Mouse (Mus musculus): ENCODE data around the gene Tmem238l. TPM values are rescaled to one million over a fixed set of nuclear protein-coding genes. Genes with fewer than 3 reads are reported as not detected.
A peak's percentile ranks its signal among the peaks of the same experiment; 100 is the strongest.

Gene Tmem238l
- polyA plus RNA-seq, 2 experiments, result not detected

- 75% methylated on average over 15 of the region's 15 CpGs for WGBS
- Histone ChIP-seq H3K27ac (replicated peaks; ENCODE audit: low read depth, low read length) (no peak overlapping the region), H3K4me1 (ENCODE audit: control insufficient read depth, insufficient read depth, low read length) (peaks cover 19% of the 10 kb centered on the region), H3K36me3 (ENCODE audit: control insufficient read depth, insufficient read depth, low read length) (no peaks in the 10 kb centered on the region), H3K9ac (ENCODE audit: low read depth, low read length, severe bottlenecking) (no peak overlapping the region), H3K27me3 (ENCODE audit: control insufficient read depth, insufficient read depth, low read length) (no peaks in the 10 kb centered on the region), H3K4me3 (replicated peaks; ENCODE audit: low read length) (no peak overlapping the region), H3K4me2 (replicated peaks; ENCODE audit: low read depth, low read length, severe bottlenecking) (no peak overlapping the region), H3K9me3 (ENCODE audit: control insufficient read depth, low read length) (no peaks in the 10 kb centered on the region)
- ATAC-seq (ENCODE audit: low FRiP score, low read depth), result no peak
- DNase-seq (ENCODE audit: low spot score), result no peak
- TF ChIP-seq POLR2A (IDR thresholded peaks at IDR 0.05; ENCODE audit: borderline replicate concordance, extremely low read depth, insufficient read depth, insufficient read length), result no peak
These were observed 25.1 kb downstream of the Tmem238l start for GRCm38 (mm10) chr11:66981336-66982115.

- WGBS, result 40% methylated on average over 6 of the region's 6 CpGs
- H3K4me3 ChIP-seq (replicated peaks; ENCODE audit: low read length), result no peak overlapping the region
- no peak overlapping the region for H3K27ac ChIP-seq (replicated peaks; ENCODE audit: low read depth, low read length)
- DNase-seq (ENCODE audit: low spot score), result no peak
- H3K9me3 ChIP-seq (ENCODE audit: control insufficient read depth, low read length), result no peaks in the 10 kb centered on the region
- no peaks in the 10 kb centered on the region for H3K27me3 ChIP-seq (ENCODE audit: control insufficient read depth, insufficient read depth, low read length)
- ATAC-seq (ENCODE audit: low FRiP score, low read depth), result no peak
- no peaks in the 10 kb centered on the region for H3K36me3 ChIP-seq (ENCODE audit: control insufficient read depth, insufficient read depth, low read length)
- H3K9ac ChIP-seq (ENCODE audit: low read depth, low read length, severe bottlenecking), result no peak overlapping the region
- H3K4me1 ChIP-seq (ENCODE audit: control insufficient read depth, insufficient read depth, low read length), result peaks cover 19% of the 10 kb centered on the region
- no peak for TF ChIP-seq POLR2A (IDR thresholded peaks at IDR 0.05; ENCODE audit: borderline replicate concordance, extremely low read depth, insufficient read depth, insufficient read length)
- H3K4me2 ChIP-seq (replicated peaks; ENCODE audit: low read depth, low read length, severe bottlenecking), result no peak overlapping the region
These were observed 26.4 kb downstream of the Tmem238l start for GRCm38 (mm10) chr11:66982794-66983193.

GRCm38 (mm10) chr11:66983422-66984164 lies 27.2 kb downstream of the Tmem238l start:
- peaks cover 19% of the 10 kb centered on the region for H3K4me1 ChIP-seq (ENCODE audit: control insufficient read depth, insufficient read depth, low read length)
- 0 out of 2 replicates have a peak, but pooled peaks have one; percentile 21 for ATAC-seq (ENCODE audit: low FRiP score, low read depth)
- peak overlapping the region; percentile 39; the same call in 1 of the 2 replicates for H3K27ac ChIP-seq (replicated peaks; ENCODE audit: low read depth, low read length)
- H3K9ac ChIP-seq (ENCODE audit: low read depth, low read length, severe bottlenecking), result peak overlapping the region; percentile 55; the same call in 1 of the 2 replicates
- H3K36me3 ChIP-seq (ENCODE audit: control insufficient read depth, insufficient read depth, low read length), result no peaks in the 10 kb centered on the region
- H3K27me3 ChIP-seq (ENCODE audit: control insufficient read depth, insufficient read depth, low read length), result no peaks in the 10 kb centered on the region
- WGBS, result 38% methylated on average over 11 of the region's 11 CpGs
- DNase-seq (ENCODE audit: low spot score), result no peak
- TF ChIP-seq POLR2A (IDR thresholded peaks at IDR 0.05; ENCODE audit: borderline replicate concordance, extremely low read depth, insufficient read depth, insufficient read length), result no peak
- H3K4me3 ChIP-seq (replicated peaks; ENCODE audit: low read length), result no peak overlapping the region
- H3K9me3 ChIP-seq (ENCODE audit: control insufficient read depth, low read length), result no peaks in the 10 kb centered on the region
- peak overlapping the region; percentile 79 for H3K4me2 ChIP-seq (replicated peaks; ENCODE audit: low read depth, low read length, severe bottlenecking)

- H3K4me1 ChIP-seq (ENCODE audit: control insufficient read depth, insufficient read depth, low read length), result peaks cover 19% of the 10 kb centered on the region
- peak overlapping the region; percentile 50 for H3K4me3 ChIP-seq (replicated peaks; ENCODE audit: low read length)
- no peak for TF ChIP-seq POLR2A (IDR thresholded peaks at IDR 0.05; ENCODE audit: borderline replicate concordance, extremely low read depth, insufficient read depth, insufficient read length)
- DNase-seq (ENCODE audit: low spot score), result peak; percentile 83
- peak overlapping the region; percentile 55 for H3K27ac ChIP-seq (replicated peaks; ENCODE audit: low read depth, low read length)
- peak overlapping the region; percentile 79 for H3K4me2 ChIP-seq (replicated peaks; ENCODE audit: low read depth, low read length, severe bottlenecking)
- no peaks in the 10 kb centered on the region for H3K27me3 ChIP-seq (ENCODE audit: control insufficient read depth, insufficient read depth, low read length)
- H3K9me3 ChIP-seq (ENCODE audit: control insufficient read depth, low read length), result no peaks in the 10 kb centered on the region
- ATAC-seq (ENCODE audit: low FRiP score, low read depth), result peak; percentile 73; the same call in 1 of the 2 replicates
- no peaks in the 10 kb centered on the region for H3K36me3 ChIP-seq (ENCODE audit: control insufficient read depth, insufficient read depth, low read length)
- peak overlapping the region; percentile 55 for H3K9ac ChIP-seq (ENCODE audit: low read depth, low read length, severe bottlenecking)
- 5% methylated on average over 28 of the region's 28 CpGs for WGBS
These were observed 28.0 kb downstream of the Tmem238l start for GRCm38 (mm10) chr11:66984165-66985135.

Data from limb, embryonic 14.5 days (tissue).